Mouse (Mus musculus) left cerebral cortex, postnatal 14 days (tissue): ENCODE measurements at regions not wholly inside any gene's neighbourhood (a gene's known extent, or its start where the extent isn't known, plus 50 kb on each side); places are given as distances from the start of the nearest gene placed in this dataset.

Experiments
- DNase-seq, 2 experiments: peaks; one replicate each; pipeline ENCODE4 v3.0.0; 2021 to 2022; ENCODE audit warnings: low spot score in 2 of 2, mixed read lengths in 1 of 2
- intact Hi-C: fragments of 180-260 bp; cut with DNase I; formaldehyde crosslinking; loops from one replicate; pipeline ENCODE4 v1.15.1; 2025

- no peak for DNase-seq
- intact Hi-C loops, result no loop called here
These were observed 59.1 kb upstream of the Cdc42ep3 start for GRCm38 (mm10) chr17:79414006-79414405.

DNA sequence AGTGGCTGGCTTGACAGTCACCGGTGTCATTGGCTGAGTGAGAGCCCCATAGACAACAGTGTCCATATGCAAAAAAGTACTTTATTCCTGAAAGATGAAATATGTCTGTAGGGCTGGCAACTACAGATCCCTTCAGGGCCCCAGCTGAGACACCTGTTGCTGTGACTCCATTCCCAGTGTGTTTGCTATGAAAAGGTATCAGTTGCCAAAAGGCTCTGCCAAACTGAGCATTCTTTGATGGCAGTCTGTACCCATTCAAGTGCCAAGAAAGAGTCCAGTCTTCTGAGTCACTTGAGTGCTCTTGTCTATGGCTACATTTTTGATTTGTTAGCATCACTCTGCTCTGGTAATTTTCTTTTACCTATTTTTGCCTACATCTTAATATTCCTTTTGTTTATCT, 63.1 kb upstream of the Cdc42ep3 start:
- DNase-seq, result no peak
- intact Hi-C loops, result no loop called here

DNA sequence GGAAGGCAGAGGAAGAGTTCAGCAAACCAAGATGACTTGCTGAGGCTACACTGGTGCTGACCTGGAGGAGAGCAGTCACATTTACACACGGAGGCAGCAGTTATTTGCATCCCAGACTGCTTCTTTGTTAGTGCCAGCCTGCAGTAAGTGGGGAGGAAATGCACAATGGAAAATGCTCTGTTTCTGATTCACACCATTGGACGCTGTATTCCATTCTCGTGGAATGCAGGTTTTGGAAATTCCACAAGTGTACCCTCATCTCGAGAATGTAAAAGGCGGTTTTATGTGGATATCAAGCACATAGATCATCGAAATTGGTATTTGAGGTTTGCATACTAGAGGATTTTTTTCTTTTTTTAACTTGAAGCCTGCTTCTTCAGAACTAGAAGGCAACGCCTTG, 66.7 kb upstream of the Cdc42ep3 start:
- intact Hi-C loops, result no loop called here
- DNase-seq, result no peak

DNA sequence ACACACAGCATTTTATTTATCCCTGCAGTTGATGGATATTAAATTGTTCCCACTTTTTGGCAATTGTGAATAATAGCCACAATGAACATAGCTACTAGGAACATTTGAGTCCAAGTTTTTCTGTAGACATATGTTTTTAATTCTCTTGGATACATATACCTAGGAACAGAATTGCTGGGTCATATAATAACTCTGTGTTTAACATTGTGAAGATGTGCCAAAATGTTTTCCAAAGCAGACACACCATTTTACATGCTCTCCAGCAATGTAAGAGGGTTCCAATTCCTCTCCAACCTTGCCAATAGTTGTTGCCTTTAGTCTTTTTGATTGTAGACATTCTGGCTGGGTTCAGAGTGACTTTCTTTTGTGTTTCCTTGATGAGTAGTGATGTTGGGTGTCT, 84.3 kb upstream of the Cdc42ep3 start:
- no peak for DNase-seq
- intact Hi-C loops, result no loop called here

DNA sequence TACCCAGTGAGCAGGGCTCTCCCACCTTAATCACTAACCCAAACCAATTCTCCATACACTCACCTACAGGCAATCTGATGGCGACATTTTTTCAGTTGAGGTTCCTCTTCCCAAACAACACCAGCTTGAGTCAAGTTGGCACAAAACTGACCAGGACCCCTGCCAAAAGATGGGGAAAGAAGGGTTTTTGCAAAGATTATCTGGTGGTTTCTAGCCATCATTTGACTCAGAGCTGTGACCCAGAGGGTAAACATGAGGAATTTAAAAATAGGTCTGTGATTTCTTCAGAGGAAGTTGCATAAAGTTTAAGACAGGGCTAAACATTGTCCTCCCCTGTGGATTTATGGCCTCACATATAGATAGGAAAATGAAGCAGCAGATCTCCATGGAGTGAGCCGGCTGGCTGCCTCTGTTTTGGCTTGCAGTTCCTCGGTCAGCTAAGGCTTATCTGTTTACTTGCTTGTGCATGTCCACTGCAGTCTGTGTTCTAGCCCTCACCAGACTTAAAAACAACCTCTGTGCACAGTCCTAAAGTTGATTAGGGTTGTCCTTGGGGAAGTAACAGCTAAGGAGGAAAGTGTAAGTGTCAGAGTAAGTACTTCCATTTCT, 87.7 kb upstream of the Cdc42ep3 start:
- no peak for DNase-seq
- intact Hi-C loops, result no loop called here

DNA sequence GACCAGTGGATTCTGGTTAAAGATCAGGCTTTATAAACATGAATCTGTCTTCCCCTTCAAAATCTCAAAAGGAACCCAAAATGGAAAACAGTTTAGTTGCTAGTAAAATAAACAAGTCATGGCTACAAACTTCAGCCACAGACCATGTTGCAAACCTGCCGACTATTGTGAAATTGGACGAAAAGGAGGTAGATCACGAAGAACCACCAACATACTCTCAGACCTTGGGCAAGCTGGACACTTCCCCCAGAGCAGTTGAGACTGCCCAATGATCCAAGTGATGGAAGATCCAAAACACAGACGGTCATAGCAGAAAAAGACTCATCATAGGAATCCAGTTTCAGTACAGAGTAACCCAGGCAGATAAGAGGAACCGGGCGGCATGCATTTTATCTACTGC, 92.3 kb upstream of the Cdc42ep3 start:
- intact Hi-C loops, result no loop called here
- DNase-seq, result no peak

DNA sequence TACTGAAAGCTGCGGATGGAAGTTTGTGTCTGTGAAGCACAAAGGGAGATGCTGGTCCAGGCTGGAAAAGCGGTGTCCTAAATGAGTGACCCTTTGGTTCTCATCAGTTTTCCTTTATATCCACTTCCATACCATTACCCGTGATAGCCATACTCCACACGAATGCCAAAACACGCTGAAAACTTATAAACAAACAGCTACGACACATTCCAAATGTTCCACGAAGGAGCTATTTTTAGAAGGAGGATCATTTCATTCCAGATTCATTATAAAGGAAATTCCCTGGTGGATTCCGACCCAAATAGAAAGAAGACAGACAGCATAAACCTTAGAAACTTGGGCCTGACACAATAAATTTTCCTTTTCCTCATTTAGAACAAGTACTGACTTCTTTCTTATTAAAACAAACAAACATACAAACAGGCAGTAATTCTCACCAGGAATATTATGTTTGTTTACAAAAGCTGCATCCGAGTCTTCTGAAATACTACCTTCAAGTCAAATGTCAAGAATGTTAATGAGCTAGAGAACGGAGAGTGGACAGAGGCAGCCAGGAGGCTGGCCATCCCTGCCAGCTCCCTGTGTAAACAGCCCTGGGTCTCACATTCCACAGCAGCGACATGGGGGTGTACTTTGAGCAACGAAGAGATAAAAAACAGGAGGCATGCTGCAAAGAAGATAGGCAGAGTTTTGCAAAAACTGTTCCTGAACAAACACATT, 96.4 kb upstream of the Cdc42ep3 start:
- intact Hi-C loops, result no loop called here
- DNase-seq, result no peak

DNA sequence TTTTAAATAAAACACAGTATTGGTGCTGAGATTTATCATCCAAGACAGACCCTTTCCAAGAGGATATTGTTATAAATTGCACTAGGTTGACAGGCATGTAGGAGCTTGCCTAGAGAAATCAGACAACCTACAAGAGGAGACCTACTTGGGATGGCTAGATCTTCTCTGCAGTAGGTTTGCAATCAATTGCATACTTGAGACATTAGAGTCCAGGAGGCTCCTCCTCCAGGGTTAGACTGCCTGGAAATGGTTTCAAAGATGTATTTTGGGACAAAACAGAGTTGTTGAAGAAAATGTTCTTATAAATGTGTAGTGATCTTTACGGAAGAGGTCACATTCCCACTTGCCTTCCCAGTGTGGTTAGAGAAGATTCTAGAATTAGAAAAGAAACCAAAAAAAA, 98.9 kb upstream of the Cdc42ep3 start:
- intact Hi-C loops, result no loop called here

GRCm38 (mm10) chr17:79454526-79454925, 99.6 kb upstream of the Cdc42ep3 start:
- no peak for DNase-seq
- intact Hi-C loops, result no loop called here

More for the DNA sequence above, 98.9 kb upstream of the Cdc42ep3 start:
- DNase-seq, result no peak

GRCm38 (mm10) chr17:79455229-79455628, 100.3 kb upstream of the Cdc42ep3 start:
- DNase-seq, result no peak
- intact Hi-C loops, result no loop called here

- intact Hi-C loops, result no loop called here
These were observed 102.7 kb upstream of the Cdc42ep3 start for GRCm38 (mm10) chr17:79457636-79458035.

DNA sequence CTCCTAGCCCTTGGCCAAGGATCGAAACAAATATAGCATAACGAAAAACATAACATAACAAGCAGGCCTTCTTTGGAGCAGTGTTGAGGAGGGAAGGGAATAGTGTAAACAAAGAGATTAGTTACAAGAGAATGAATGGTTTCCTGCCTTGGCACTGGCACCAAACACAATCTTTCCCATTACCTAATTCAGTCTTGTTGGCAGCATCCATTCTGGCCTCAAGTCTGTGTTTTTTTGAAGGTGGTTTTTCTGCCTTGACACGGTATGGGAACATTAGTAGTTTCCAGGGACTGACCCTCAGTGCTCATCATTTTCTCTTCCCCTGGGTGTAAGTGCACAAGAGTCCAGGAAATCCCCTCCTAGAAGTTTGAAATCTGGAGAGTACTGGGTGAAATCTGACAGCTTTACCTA, 106.8 kb upstream of the Cdc42ep3 start:
- DNase-seq, result no peak
- intact Hi-C loops, result no loop called here

More at GRCm38 (mm10) chr17:79457636-79458035, 102.7 kb upstream of the Cdc42ep3 start:
- no peak for DNase-seq

GRCm38 (mm10) chr17:79463074-79463694, 108.3 kb upstream of the Cdc42ep3 start:
- intact Hi-C loops, result no loop called here

DNA sequence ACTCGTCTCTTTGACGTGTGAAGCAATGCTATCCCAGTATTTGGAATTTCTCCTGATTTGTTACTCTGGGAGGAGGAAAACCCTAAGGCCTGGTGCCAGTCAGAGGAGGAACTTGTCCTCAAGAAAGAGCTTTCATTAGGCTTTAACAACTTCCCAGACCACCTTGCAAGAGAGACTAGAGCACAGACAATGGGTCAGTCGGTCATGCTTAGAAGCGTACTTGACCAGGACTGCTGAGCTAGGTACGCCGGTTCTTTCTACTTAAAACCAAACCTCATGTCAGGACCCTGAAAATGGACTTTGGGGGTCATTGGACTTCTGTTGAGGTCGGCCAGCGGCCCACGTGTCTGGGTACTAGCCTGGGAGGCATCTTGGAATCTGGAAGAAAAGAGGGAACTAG, 110.8 kb upstream of the Cdc42ep3 start:
- DNase-seq, result no peak
- intact Hi-C loops, result no loop called here

More at GRCm38 (mm10) chr17:79463074-79463694, 108.3 kb upstream of the Cdc42ep3 start:
- DNase-seq, result no peak

- no peak for DNase-seq
- intact Hi-C loops, result no loop called here
These were observed 116.7 kb upstream of the Cdc42ep3 start for GRCm38 (mm10) chr17:79471639-79472038.

DNA sequence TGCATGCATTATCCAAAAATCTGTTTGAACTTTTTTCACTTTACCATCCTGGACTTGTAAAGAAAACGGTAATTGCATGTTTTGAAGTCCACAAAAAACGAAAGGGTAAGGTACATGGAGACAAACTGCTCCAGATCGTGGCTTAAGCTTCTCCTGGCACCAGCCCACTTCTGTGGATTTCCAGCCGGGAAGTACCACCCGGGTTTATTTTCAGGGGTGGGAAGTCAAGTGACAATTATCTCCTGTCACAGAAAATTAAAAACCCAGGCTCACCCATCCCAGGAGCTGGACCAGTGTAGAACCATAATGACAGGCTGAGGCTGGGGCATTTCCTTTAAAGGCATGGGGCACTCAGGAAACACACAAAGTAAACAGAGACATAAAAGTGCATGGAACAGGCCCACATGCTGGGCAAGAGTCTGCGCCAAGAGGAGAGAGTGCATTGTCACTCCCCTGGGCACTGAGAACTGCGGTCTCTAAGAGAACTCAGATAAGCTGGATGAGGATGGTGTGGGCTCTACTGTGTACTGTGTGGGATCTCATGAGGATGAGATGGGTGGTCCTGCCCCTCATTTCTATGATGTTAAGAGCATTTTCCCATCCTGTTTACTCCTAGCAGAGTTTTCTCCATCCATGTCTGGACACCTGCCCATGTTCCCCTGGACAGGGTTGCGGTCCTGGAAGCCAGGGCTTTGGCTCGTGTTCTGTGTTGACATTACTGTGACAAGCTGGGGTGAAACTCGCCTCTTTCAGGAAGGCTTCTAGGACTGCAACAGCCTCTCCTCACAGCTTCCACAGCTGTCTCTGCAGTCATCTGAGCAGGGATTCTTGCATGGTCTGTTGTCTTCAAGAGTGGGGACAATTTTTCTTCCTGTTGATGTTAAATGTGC, 117.5 kb upstream of the Cdc42ep3 start:
- no peak for DNase-seq
- intact Hi-C loops, result no loop called here

DNA sequence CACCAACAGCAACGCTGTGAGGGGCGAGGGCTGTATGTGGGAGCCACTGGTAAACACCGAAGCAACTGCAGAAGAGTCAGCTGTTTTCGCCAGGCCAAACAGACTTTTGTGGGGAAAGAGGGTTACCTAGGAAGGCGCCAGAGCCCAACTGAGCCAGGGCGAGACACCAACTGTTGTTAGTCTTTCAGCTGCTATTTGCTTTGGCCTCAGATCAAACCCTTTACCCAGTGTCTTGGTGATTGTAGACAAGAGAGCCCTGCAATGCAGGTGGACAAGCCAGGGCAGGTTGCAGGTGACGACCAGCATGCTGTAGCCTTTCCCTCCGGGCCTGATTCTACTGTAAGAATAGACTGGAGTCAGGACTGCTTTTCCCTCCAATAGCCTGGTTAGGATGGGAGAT, 121.8 kb upstream of the Cdc42ep3 start:
- DNase-seq, result no peak
- intact Hi-C loops, result no loop called here

GRCm38 (mm10) chr17:79481112-79481738, 126.3 kb upstream of the Cdc42ep3 start:
- intact Hi-C loops, result no loop called here
- DNase-seq, result no peak

DNA sequence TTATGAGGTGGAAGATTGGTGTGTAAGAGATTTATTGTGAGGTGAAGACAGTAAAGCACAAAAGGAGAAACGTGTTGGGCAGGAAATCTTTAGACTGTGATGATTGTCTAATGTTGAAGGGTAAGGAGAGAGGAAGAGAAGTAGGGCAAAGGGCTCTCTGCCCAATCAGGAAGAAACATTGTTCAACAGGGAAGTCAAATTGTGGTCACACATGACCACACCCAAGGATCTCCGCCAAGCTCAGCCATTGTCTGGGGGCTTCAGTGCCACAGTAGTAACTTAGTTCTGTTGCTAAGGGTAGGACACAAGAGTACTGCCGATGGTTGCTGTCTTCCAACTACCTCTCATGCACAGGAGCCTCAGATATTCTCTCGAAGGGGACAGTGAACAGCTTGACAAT, 127.0 kb upstream of the Cdc42ep3 start:
- DNase-seq, result no peak
- intact Hi-C loops, result no loop called here

DNA sequence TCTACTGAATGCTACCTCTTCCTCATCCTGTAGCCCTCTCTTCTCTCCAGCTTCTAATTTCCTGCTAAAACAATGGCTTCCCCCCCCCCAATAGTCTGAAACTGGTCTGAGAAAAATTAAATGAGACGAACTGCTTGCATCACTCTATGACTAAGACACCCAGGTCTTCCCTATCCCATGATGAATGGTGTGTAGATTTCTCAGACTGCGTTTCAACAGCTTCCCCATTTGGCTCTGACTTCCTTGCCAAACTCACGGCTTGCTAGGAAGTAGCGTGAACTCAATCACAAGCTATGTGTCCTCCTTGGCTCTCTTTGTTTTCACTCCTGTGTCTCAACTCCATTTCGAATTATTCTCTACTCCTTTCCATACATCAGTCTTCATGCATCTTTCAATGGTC, 126.4 kb upstream of the Rmdn2 start:
- intact Hi-C loops, result no loop called here
- DNase-seq, result no peak
